Mouse (Mus musculus) lung, postnatal 0 days (tissue): ENCODE results near the gene Afap1.

Experiments used
- CTCF ChIP-seq: IDR thresholded peaks from 2 replicates; pipeline ENCODE4 v1.5.1; 2016; ENCODE audit warnings: antibody characterized with exemption, mild to moderate bottlenecking
- EP300 ChIP-seq: IDR thresholded peaks from 2 replicates; pipeline ENCODE4 v1.6.1; 2016; ENCODE audit warnings: antibody characterized with exemption, mild to moderate bottlenecking, control low read depth

DNA sequence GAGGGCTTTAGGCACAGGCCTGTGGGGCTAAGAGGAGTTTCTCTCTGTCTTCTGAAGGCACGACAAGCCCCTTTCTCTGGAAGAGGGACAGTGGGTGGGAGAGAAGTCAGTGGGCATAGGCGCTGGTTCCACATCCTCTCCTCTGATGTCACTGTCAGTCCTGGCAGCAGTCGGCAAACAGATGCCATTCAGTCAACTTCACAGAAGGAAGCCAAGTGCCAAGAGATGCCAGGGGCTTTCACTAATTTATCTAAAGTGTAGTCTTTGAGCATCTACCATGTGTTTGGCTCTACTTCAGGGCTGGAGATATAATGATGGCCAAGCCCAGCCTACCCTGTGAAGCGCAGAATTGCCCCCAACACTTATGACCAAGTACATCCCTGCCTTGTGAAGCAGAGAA, 39.7 kb upstream of the Afap1 start:
- TF ChIP-seq CTCF (no peak), EP300 (no peak)
